In genomic region chr2:119995391-119996281, GRCm38 (mm10) we compare ENCODE assay signal across 9 mouse cellular contexts. TPM values are rescaled to one million over a fixed set of nuclear protein-coding genes. Genes with fewer than 3 reads are reported as not detected.
A peak's percentile ranks its signal among the peaks of the same experiment; 100 is the strongest.
DNase-seq lines count a peak whose midpoint lies in the region; ATAC-seq and TF ChIP-seq lines count a peak whose summit lies in the region.
"Had no signal": no experiment of that assay in that cellular context is flagged by ENCODE, and none has a peak within 500 bp of the region (broad histone marks: within the 10 kb centered on the region; RNA-seq: fewer than 3 reads in every experiment).

No protein-coding gene starts in this region.

- H3K4me1 ChIP-seq in kidney, adult 2 months (ENCODE audit: control insufficient read depth, insufficient read depth, low read length) = peaks cover 24% of the 10 kb centered on the region
- peaks cover 12% of the 10 kb centered on the region for H3K4me1 ChIP-seq in embryonic fibroblast, embryonic 13.5 days (ENCODE audit: control insufficient read depth, insufficient read depth, low read length)
- H3K4me1 ChIP-seq in hindbrain, embryonic 12.5 days = no peaks in the 10 kb centered on the region; the same call in none of the 2 replicates
- peaks cover 10% of the 10 kb centered on the region; the same call in 1 of the 2 replicates for H3K4me1 ChIP-seq in liver, embryonic 13.5 days (replicated peaks)

- ATAC-seq in hindbrain, embryonic 12.5 days (ENCODE audit: low FRiP score) = no peak
- no peak for ATAC-seq in liver, embryonic 13.5 days (ENCODE audit: low read depth)
- ATAC-seq in activated CD4-positive, CD25-positive, alpha-beta regulatory T cell, adult 4 months = no peak

- H3K9me3 ChIP-seq in hindbrain, embryonic 12.5 days (replicated peaks) = no peaks in the 10 kb centered on the region
- no peaks in the 10 kb centered on the region for H3K9me3 ChIP-seq in liver, embryonic 13.5 days (replicated peaks)

- no peak overlapping the region for H3K9ac ChIP-seq in hindbrain, embryonic 12.5 days
- no peak overlapping the region for H3K9ac ChIP-seq in liver, embryonic 13.5 days
- H3K9ac ChIP-seq: liver, embryonic 14.5 days had no signal

- H3K4me2 ChIP-seq in hindbrain, embryonic 12.5 days (replicated peaks) = no peak overlapping the region
- H3K4me2 ChIP-seq in liver, embryonic 13.5 days = no peak overlapping the region

- H3K27ac ChIP-seq in kidney, adult 2 months (ENCODE audit: insufficient read depth, low read depth, low read length) = peak overlapping the region; percentile 66
- H3K27ac ChIP-seq in embryonic fibroblast, embryonic 13.5 days (ENCODE audit: insufficient read depth, low read length) = peak overlapping the region; percentile 85
- 0 out of 2 replicates have a peak overlapping the region, but pooled peaks have one; percentile 46 for H3K27ac ChIP-seq in hindbrain, embryonic 12.5 days
- 0 out of 2 replicates have a peak overlapping the region, but pooled peaks have one; percentile 21 for H3K27ac ChIP-seq in liver, embryonic 13.5 days
- H3K27ac ChIP-seq: liver, embryonic 14.5 days had no signal

- no peaks in the 10 kb centered on the region for H3K27me3 ChIP-seq in kidney, adult 2 months (replicated peaks; ENCODE audit: control insufficient read depth, insufficient read depth, low read length)
- no peaks in the 10 kb centered on the region for H3K27me3 ChIP-seq in hindbrain, embryonic 12.5 days
- H3K27me3 ChIP-seq in liver, embryonic 13.5 days = no peaks in the 10 kb centered on the region

- no peak for TF ChIP-seq CTCF in kidney, adult 2 months (conservative IDR thresholded peaks at IDR 0.05; ENCODE audit: insufficient read depth, insufficient read length, low read depth, low read length)
- TF ChIP-seq CTCF in embryonic fibroblast, embryonic 13.5 days (IDR thresholded peaks at IDR 0.05; ENCODE audit: borderline replicate concordance, insufficient read depth, low read length) = no peak

- no peak for TF ChIP-seq POLR2A in kidney, adult 2 months (IDR thresholded peaks at IDR 0.05; ENCODE audit: low read depth, low read length)
- TF ChIP-seq POLR2A in embryonic fibroblast, embryonic 13.5 days (IDR thresholded peaks at IDR 0.05; ENCODE audit: low read depth, low read length) = 0 out of 2 replicates have a peak, but pooled peaks have one; percentile 35

- no peak overlapping the region for H3K4me3 ChIP-seq in kidney, adult 2 months (ENCODE audit: insufficient read depth, low read depth, low read length)
- H3K4me3 ChIP-seq in embryonic fibroblast, embryonic 13.5 days (ENCODE audit: insufficient read depth, low read length) = no peak overlapping the region
- no peak overlapping the region for H3K4me3 ChIP-seq in hindbrain, embryonic 12.5 days
- H3K4me3 ChIP-seq in liver, embryonic 13.5 days (replicated peaks) = no peak overlapping the region

- DNase-seq in kidney, adult 2 months = peak; percentile 51
- DNase-seq in kidney, adult 8-10 months = no peak
- no peak for DNase-seq in liver, embryonic 13.5 days
- no peak for DNase-seq in right cerebral cortex, postnatal 10 days (ENCODE audit: low spot score in 2 of 2)
- DNase-seq in thymus, postnatal 10 days (ENCODE audit: low spot score in 2 of 2) = no peak

- WGBS in kidney, adult 2 months = 39% methylated on average over 9 of the region's 9 CpGs
- WGBS in hindbrain, embryonic 12.5 days = 66% methylated on average over 9 of the region's 9 CpGs
- WGBS in liver, embryonic 13.5 days (ENCODE audit: insufficient replicate concordance) = 46% methylated on average over 9 of the region's 9 CpGs

- H3K36me3 ChIP-seq in kidney, adult 2 months (ENCODE audit: control insufficient read depth, insufficient read depth, low read length) = no peaks in the 10 kb centered on the region
- peaks cover 5% of the 10 kb centered on the region; the same call in 1 of the 2 replicates for H3K36me3 ChIP-seq in hindbrain, embryonic 12.5 days
- no peaks in the 10 kb centered on the region for H3K36me3 ChIP-seq in liver, embryonic 13.5 days

RNA-seq across cellular contexts. Expression of gene Mapkbp1, which starts 23.1 kb away (rescaled TPM):
- 9.0 and 11.5 TPM in 2 replicates for polyA plus RNA-seq in kidney, adult 2 months (2012; rRNA removed)
- 14.6 and 16.2 TPM in 2 replicates for polyA plus RNA-seq in embryonic fibroblast, embryonic 13.5 days (2011; ENCODE audit: insufficient read length, low read depth, missing spikeins)
- 5.6 and 6.0 TPM in 2 replicates for polyA plus RNA-seq in hindbrain, embryonic 12.5 days (2016; fragmentation: Nextera tagmentation; extraction: Ambion mirVana)
- 0.28 and 0.57 TPM in 2 replicates for polyA plus RNA-seq in liver, embryonic 13.5 days (2015; fragmentation: Nextera tagmentation; extraction: Ambion mirVana)
- polyA plus RNA-seq in activated CD4-positive, CD25-positive, alpha-beta regulatory T cell, adult 4 months (2017; shearing (Covaris generic)) = 1 to 10 TPM; 1.2 to 1.5 TPM

RNA-seq across cellular contexts. Expression of gene Jmjd7, which starts 31.6 kb away (rescaled TPM):
- polyA plus RNA-seq in kidney, adult 2 months (2012; rRNA removed) = 8.9 and 9.0 TPM in 2 replicates
- 4.4 and 6.3 TPM in 2 replicates for polyA plus RNA-seq in embryonic fibroblast, embryonic 13.5 days (2011; ENCODE audit: insufficient read length, low read depth, missing spikeins)
- polyA plus RNA-seq in hindbrain, embryonic 12.5 days (2016; fragmentation: Nextera tagmentation; extraction: Ambion mirVana) = 22.2 and 22.4 TPM in 2 replicates
- 7.2 and 8.2 TPM in 2 replicates for polyA plus RNA-seq in liver, embryonic 13.5 days (2015; fragmentation: Nextera tagmentation; extraction: Ambion mirVana)
- 10 to 100 TPM; 19.2 to 24.2 TPM for polyA plus RNA-seq in activated CD4-positive, CD25-positive, alpha-beta regulatory T cell, adult 4 months (2017; shearing (Covaris generic))

RNA-seq across cellular contexts. Expression of gene Gm28042, which starts 31.7 kb away (rescaled TPM):
- polyA plus RNA-seq in kidney, adult 2 months (2012; rRNA removed) = 2.0 and 2.4 TPM in 2 replicates
- 0.53 and 3.4 TPM in 2 replicates for polyA plus RNA-seq in embryonic fibroblast, embryonic 13.5 days (2011; ENCODE audit: insufficient read length, low read depth, missing spikeins)
- 5.5 and 6.1 TPM in 2 replicates for polyA plus RNA-seq in hindbrain, embryonic 12.5 days (2016; fragmentation: Nextera tagmentation; extraction: Ambion mirVana)
- polyA plus RNA-seq in liver, embryonic 13.5 days (2015; fragmentation: Nextera tagmentation; extraction: Ambion mirVana) = 0.35 and 0.46 TPM in 2 replicates
- polyA plus RNA-seq in activated CD4-positive, CD25-positive, alpha-beta regulatory T cell, adult 4 months (2017; shearing (Covaris generic)) = 1 to 10 TPM in 1 of 2 experiments, under 1 TPM in 1; 0.93 to 2.2 TPM

RNA-seq across cellular contexts. Expression of gene Pla2g4b, which starts 37.6 kb away (rescaled TPM):
- polyA plus RNA-seq in kidney, adult 2 months (2012; rRNA removed) = 1.6 and 1.8 TPM in 2 replicates
- polyA plus RNA-seq in embryonic fibroblast, embryonic 13.5 days (2011; ENCODE audit: insufficient read length, low read depth, missing spikeins) = 1.9 and 3.7 TPM in 2 replicates
- polyA plus RNA-seq in hindbrain, embryonic 12.5 days (2016; fragmentation: Nextera tagmentation; extraction: Ambion mirVana) = 5.0 and 6.3 TPM in 2 replicates
- 0.14 TPM in 2 replicates for polyA plus RNA-seq in liver, embryonic 13.5 days (2015; fragmentation: Nextera tagmentation; extraction: Ambion mirVana)
- polyA plus RNA-seq in activated CD4-positive, CD25-positive, alpha-beta regulatory T cell, adult 4 months (2017; shearing (Covaris generic)) = 1 to 10 TPM; 1.7 to 2.3 TPM

Comparison
In these comparisons a context has a peak if more than half of its experiments do, and no peak if none do; other contexts are left out.
1. H3K27ac ChIP-seq: peak in every context shown above with its lines; median percentile 85 in embryonic fibroblast, embryonic 13.5 days; 66 in kidney, adult 2 months; 46 in hindbrain, embryonic 12.5 days; 21 in liver, embryonic 13.5 days.